Mouse (Mus musculus): Measurements from ENCODE around the gene Mllt3. TPM values are rescaled to one million over a fixed set of nuclear protein-coding genes. Genes with fewer than 3 reads are reported as not detected.

Gene Mllt3
- polyA plus RNA-seq, 1 experiment from 2014 or later = 17.5 TPM

GRCm38 (mm10) chr4:87961872-87962271 is 71.3 kb downstream of the Mllt3 start:
- no peaks in the 10 kb centered on the region for H3K36me3 ChIP-seq (ENCODE audit: control insufficient read depth, insufficient read depth)
- no peak for TF ChIP-seq CTCF (IDR thresholded peaks at IDR 0.05; ENCODE audit: low read depth)
- H3K4me2 ChIP-seq (replicated peaks; ENCODE audit: low read depth) = no peak overlapping the region
- ATAC-seq = no peak
- 0 out of 2 replicates have a peak, but pooled peaks cover 6% of the 10 kb centered on the region for H3K4me1 ChIP-seq (replicated peaks; ENCODE audit: control insufficient read depth, insufficient read depth, low read length)
- H3K4me3 ChIP-seq (ENCODE audit: low read depth, low read length) = no peak overlapping the region
- H3K27me3 ChIP-seq (replicated peaks; ENCODE audit: control insufficient read depth, insufficient read depth, low read length) = no peaks in the 10 kb centered on the region
- WGBS = 77% methylated on average over 6 of the region's 6 CpGs
- H3K9me3 ChIP-seq (ENCODE audit: control insufficient read depth) = no peaks in the 10 kb centered on the region
- no peak overlapping the region for H3K27ac ChIP-seq (ENCODE audit: low read depth, low read length)
- no peak overlapping the region for H3K9ac ChIP-seq (ENCODE audit: low read depth, low read length)

GRCm38 (mm10) chr4:87957852-87958251 is 75.3 kb downstream of the Mllt3 start:
- Histone ChIP-seq H3K9ac (ENCODE audit: low read depth, low read length) (no peak overlapping the region), H3K9me3 (ENCODE audit: control insufficient read depth) (no peaks in the 10 kb centered on the region), H3K4me1 (replicated peaks; ENCODE audit: control insufficient read depth, insufficient read depth, low read length) (0 out of 2 replicates have a peak, but pooled peaks cover 6% of the 10 kb centered on the region), H3K27ac (ENCODE audit: low read depth, low read length) (no peak overlapping the region), H3K4me3 (ENCODE audit: low read depth, low read length) (no peak overlapping the region), H3K27me3 (replicated peaks; ENCODE audit: control insufficient read depth, insufficient read depth, low read length) (no peaks in the 10 kb centered on the region), H3K4me2 (replicated peaks; ENCODE audit: low read depth) (no peak overlapping the region), H3K36me3 (ENCODE audit: control insufficient read depth, insufficient read depth) (no peaks in the 10 kb centered on the region)
- ATAC-seq = no peak
- WGBS = 53% methylated on average over 3 of the region's 3 CpGs
- no peak for TF ChIP-seq CTCF (IDR thresholded peaks at IDR 0.05; ENCODE audit: low read depth)

GRCm38 (mm10) chr4:87957198-87957597 is 76.0 kb downstream of the Mllt3 start:
- H3K27ac ChIP-seq (ENCODE audit: low read depth, low read length) = no peak overlapping the region
- H3K9me3 ChIP-seq (ENCODE audit: control insufficient read depth) = no peaks in the 10 kb centered on the region
- no peak overlapping the region for H3K9ac ChIP-seq (ENCODE audit: low read depth, low read length)
- TF ChIP-seq CTCF (IDR thresholded peaks at IDR 0.05; ENCODE audit: low read depth) = no peak
- no peak overlapping the region for H3K4me2 ChIP-seq (replicated peaks; ENCODE audit: low read depth)
- ATAC-seq = no peak
- H3K4me1 ChIP-seq (replicated peaks; ENCODE audit: control insufficient read depth, insufficient read depth, low read length) = 0 out of 2 replicates have a peak, but pooled peaks cover 6% of the 10 kb centered on the region
- H3K27me3 ChIP-seq (replicated peaks; ENCODE audit: control insufficient read depth, insufficient read depth, low read length) = no peaks in the 10 kb centered on the region
- no peak overlapping the region for H3K4me3 ChIP-seq (ENCODE audit: low read depth, low read length)
- 64% methylated on average over 3 of the region's 3 CpGs for WGBS
- H3K36me3 ChIP-seq (ENCODE audit: control insufficient read depth, insufficient read depth) = no peaks in the 10 kb centered on the region

GRCm38 (mm10) chr4:87955132-87955531 is 78.0 kb downstream of the Mllt3 start:
- ATAC-seq = no peak
- no peak for TF ChIP-seq CTCF (IDR thresholded peaks at IDR 0.05; ENCODE audit: low read depth)
- H3K27me3 ChIP-seq (replicated peaks; ENCODE audit: control insufficient read depth, insufficient read depth, low read length) = no peaks in the 10 kb centered on the region
- H3K4me1 ChIP-seq (replicated peaks; ENCODE audit: control insufficient read depth, insufficient read depth, low read length) = 0 out of 2 replicates have a peak, but pooled peaks cover 6% of the 10 kb centered on the region
- no peak overlapping the region for H3K27ac ChIP-seq (ENCODE audit: low read depth, low read length)
- H3K4me3 ChIP-seq (ENCODE audit: low read depth, low read length) = no peak overlapping the region
- H3K36me3 ChIP-seq (ENCODE audit: control insufficient read depth, insufficient read depth) = no peaks in the 10 kb centered on the region
- no peak overlapping the region for H3K9ac ChIP-seq (ENCODE audit: low read depth, low read length)
- H3K4me2 ChIP-seq (replicated peaks; ENCODE audit: low read depth) = no peak overlapping the region
- H3K9me3 ChIP-seq (ENCODE audit: control insufficient read depth) = no peaks in the 10 kb centered on the region
- WGBS = 87% methylated on average over 2 of the region's 2 CpGs

GRCm38 (mm10) chr4:87954421-87955083 is 78.6 kb downstream of the Mllt3 start:
- WGBS = 86% methylated on average over 7 of the region's 7 CpGs
- Histone ChIP-seq H3K9ac (ENCODE audit: low read depth, low read length) (no peak overlapping the region), H3K4me1 (replicated peaks; ENCODE audit: control insufficient read depth, insufficient read depth, low read length) (0 out of 2 replicates have a peak, but pooled peaks cover 6% of the 10 kb centered on the region), H3K36me3 (ENCODE audit: control insufficient read depth, insufficient read depth) (no peaks in the 10 kb centered on the region), H3K4me3 (ENCODE audit: low read depth, low read length) (no peak overlapping the region), H3K9me3 (ENCODE audit: control insufficient read depth) (no peaks in the 10 kb centered on the region), H3K27ac (ENCODE audit: low read depth, low read length) (no peak overlapping the region), H3K4me2 (replicated peaks; ENCODE audit: low read depth) (no peak overlapping the region), H3K27me3 (replicated peaks; ENCODE audit: control insufficient read depth, insufficient read depth, low read length) (no peaks in the 10 kb centered on the region)
- ATAC-seq = no peak
- TF ChIP-seq CTCF (IDR thresholded peaks at IDR 0.05; ENCODE audit: low read depth) = no peak

GRCm38 (mm10) chr4:87953736-87954135 is 79.4 kb downstream of the Mllt3 start:
- Histone ChIP-seq H3K4me1 (replicated peaks; ENCODE audit: control insufficient read depth, insufficient read depth, low read length) (0 out of 2 replicates have a peak, but pooled peaks cover 6% of the 10 kb centered on the region), H3K36me3 (ENCODE audit: control insufficient read depth, insufficient read depth) (no peaks in the 10 kb centered on the region), H3K4me2 (replicated peaks; ENCODE audit: low read depth) (no peak overlapping the region), H3K27me3 (replicated peaks; ENCODE audit: control insufficient read depth, insufficient read depth, low read length) (no peaks in the 10 kb centered on the region), H3K9me3 (ENCODE audit: control insufficient read depth) (no peaks in the 10 kb centered on the region), H3K9ac (ENCODE audit: low read depth, low read length) (no peak overlapping the region), H3K27ac (ENCODE audit: low read depth, low read length) (no peak overlapping the region), H3K4me3 (ENCODE audit: low read depth, low read length) (no peak overlapping the region)
- TF ChIP-seq CTCF (IDR thresholded peaks at IDR 0.05; ENCODE audit: low read depth) = no peak
- no peak for ATAC-seq
- 70% methylated on average over 4 of the region's 4 CpGs for WGBS

All from intestine, postnatal 0 days (tissue).